Mouse (Mus musculus) MEL (cell line): ENCODE measurements at regions not wholly inside any gene's neighbourhood (a gene's known extent, or its start where the extent isn't known, plus 50 kb on each side); places are given as distances from the start of the nearest gene placed in this dataset.

Experiments
- BHLHE40 ChIP-seq: IDR thresholded peaks from 2 replicates; pipeline ENCODE4 v1.6.1; 2012; ENCODE audit warnings: low read depth, mild to moderate bottlenecking, inconsistent platforms, low read length, improper control_type of control experiment, borderline replicate concordance
- CTCF ChIP-seq, 3 experiments: IDR thresholded peaks in 2 of 3; conservative IDR thresholded peaks in 1 of 3; 2 replicates each; pipeline ENCODE4 v1.5.1; 2011 to 2012; ENCODE audit warnings: low read length in 3 of 3, low read depth in 2 of 3, mild to moderate bottlenecking in 2 of 3, improper control_type of control experiment in 1 of 3, inconsistent platforms in 1 of 3, mixed read lengths in 1 of 3, moderate library complexity in 1 of 3; ENCODE audit not compliant: control insufficient read depth in 1 of 3, insufficient read depth in 1 of 3, poor library complexity in 1 of 3, severe bottlenecking in 1 of 3
- GATA1 ChIP-seq: IDR thresholded peaks from 2 replicates; pipeline ENCODE4 v1.6.1; 2011; ENCODE audit warnings: low read depth, low read length, improper control_type of control experiment
- MAFK ChIP-seq: IDR thresholded peaks from 2 replicates; pipeline ENCODE4 v1.6.1; 2011; ENCODE audit warnings: low read depth, mild to moderate bottlenecking, low read length, improper control_type of control experiment, borderline replicate concordance
- MAX ChIP-seq: IDR thresholded peaks from 2 replicates; pipeline ENCODE4 v1.6.1; 2011; ENCODE audit warnings: low read length, improper control_type of control experiment
- NELFE ChIP-seq: IDR thresholded peaks from 2 replicates; pipeline ENCODE4 v1.6.1; 2011; ENCODE audit warnings: low read depth, low read length, improper control_type of control experiment
- POLR2A ChIP-seq, 2 experiments: IDR thresholded peaks; 2 replicates each; pipeline ENCODE4 v1.6.1; 2011 to 2012; ENCODE audit warnings: low read length in 2 of 2, mild to moderate bottlenecking in 2 of 2, control low read depth in 1 of 2, improper control_type of control experiment in 1 of 2, low read depth in 1 of 2, moderate library complexity in 1 of 2; ENCODE audit not compliant: control insufficient read depth in 1 of 2, insufficient read depth in 1 of 2, poor library complexity in 1 of 2
- RAD21 ChIP-seq: IDR thresholded peaks from 2 replicates; pipeline ENCODE4 v1.6.1; 2011; ENCODE audit warnings: mild to moderate bottlenecking, low read depth, low read length, improper control_type of control experiment
- RCOR1 ChIP-seq: IDR thresholded peaks from 2 replicates; pipeline ENCODE4 v1.6.1; 2012; ENCODE audit warnings: low read depth, mild to moderate bottlenecking, inconsistent platforms, low read length, improper control_type of control experiment
- TCF12 ChIP-seq: IDR thresholded peaks from 2 replicates; pipeline ENCODE4 v1.6.1; 2014; ENCODE audit warnings: low read depth, mild to moderate bottlenecking, inconsistent platforms, low read length, improper control_type of control experiment, moderate library complexity
- USF2 ChIP-seq, 2 experiments: IDR thresholded peaks; 2 replicates each; pipeline ENCODE4 v1.6.1; 2011 to 2012; ENCODE audit warnings: improper control_type of control experiment in 2 of 2, low read length in 2 of 2, borderline replicate concordance in 1 of 2, inconsistent platforms in 1 of 2, low read depth in 1 of 2, mild to moderate bottlenecking in 1 of 2; ENCODE audit not compliant: insufficient read depth in 1 of 2
- ZC3H11A ChIP-seq: IDR thresholded peaks from 2 replicates; pipeline ENCODE4 v1.6.1; 2012; ENCODE audit warnings: low read depth, mild to moderate bottlenecking, inconsistent platforms, low read length, improper control_type of control experiment
- ZNF384 ChIP-seq: IDR thresholded peaks from 2 replicates; pipeline ENCODE4 v1.6.1; 2012; ENCODE audit warnings: low read depth, mild to moderate bottlenecking, inconsistent platforms, low read length, improper control_type of control experiment

DNA sequence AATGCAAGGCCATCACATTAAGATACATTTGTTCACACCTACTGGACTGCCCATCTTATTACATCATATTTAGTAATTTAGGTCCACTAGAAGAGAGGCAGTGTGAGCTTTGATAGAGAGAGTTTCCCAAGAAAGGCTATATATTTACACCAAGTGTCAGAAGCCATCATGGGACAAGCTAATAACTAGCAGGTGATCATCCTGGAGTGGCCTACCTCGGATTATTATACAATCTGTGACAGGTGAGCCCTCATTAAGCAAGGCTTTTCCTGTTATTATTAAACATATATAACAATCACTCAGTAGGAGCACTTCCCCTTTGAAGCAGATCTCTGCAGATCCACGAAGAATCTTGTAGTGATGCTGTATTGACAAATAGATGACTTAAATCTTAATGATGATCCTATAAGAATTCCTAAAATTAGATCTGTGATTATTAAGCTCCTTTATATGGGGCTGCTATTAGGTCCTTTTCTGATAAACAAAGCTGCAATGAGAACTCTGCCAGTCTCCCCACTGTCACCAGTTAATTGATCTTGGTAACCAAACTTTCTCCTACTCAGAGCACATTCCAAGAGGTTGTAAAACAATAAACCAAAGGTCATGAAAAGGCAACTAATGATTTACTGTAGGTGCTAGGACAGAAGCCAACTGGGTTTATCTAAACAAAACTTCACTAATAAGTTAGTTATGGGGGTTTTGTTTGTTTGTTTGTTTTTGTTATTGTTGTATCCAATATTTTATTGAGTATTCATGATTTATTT is 1068.2 kb downstream of the Zpld1 start:
- TF ChIP-seq ZNF384, result no peak
- TF ChIP-seq POLR2A (IDR thresholded peaks at IDR 0.05; ENCODE audit: control insufficient read depth in 1 of 2, insufficient read depth in 1 of 2, low read depth in 1 of 2, low read length in 2 of 2, poor library complexity in 1 of 2), result no peak
- no peak for TF ChIP-seq USF2 (IDR thresholded peaks at IDR 0.05; ENCODE audit: borderline replicate concordance in 1 of 2, insufficient read depth in 1 of 2, low read depth in 1 of 2, low read length in 2 of 2)
- TF ChIP-seq RCOR1, result no peak
- no peak for TF ChIP-seq CTCF (IDR thresholded peaks at IDR 0.05 in 2 of 3, conservative IDR thresholded peaks at IDR 0.05 in 1 of 3; ENCODE audit: control insufficient read depth in 1 of 3, insufficient read depth in 1 of 3, low read depth in 2 of 3, low read length in 3 of 3, poor library complexity in 1 of 3, severe bottlenecking in 1 of 3)
- TF ChIP-seq TCF12, result no peak
- TF ChIP-seq BHLHE40, result no peak
- no peak for TF ChIP-seq MAX
- no peak for TF ChIP-seq MAFK
- TF ChIP-seq NELFE, result no peak
- TF ChIP-seq ZC3H11A, result no peak
- TF ChIP-seq RAD21, result no peak
- no peak for TF ChIP-seq GATA1
